Mouse (Mus musculus): ENCODE results near the gene Esr1.

- TF ChIP-seq CTCF (IDR thresholded peaks at IDR 0.05; ENCODE audit: borderline replicate concordance, insufficient read depth, low read depth, low read length) (no peak), POLR2A (IDR thresholded peaks at IDR 0.05; ENCODE audit: borderline replicate concordance, insufficient read depth, low read length) (no peak)
Observed at GRCm38 (mm10) chr10:4597211-4597610, 14.2 kb upstream of the Esr1 start.
